Mouse (Mus musculus) heart, postnatal 0 days (tissue): ENCODE measurements at regions not wholly inside any gene's neighbourhood (a gene's known extent, or its start where the extent isn't known, plus 50 kb on each side); places are given as distances from the start of the nearest gene placed in this dataset.

Source experiments
- ATAC-seq: fragments of 200-750 bp; cut with Nextera tagmentation; 2 replicates; pipeline ENCODE4 v1.8.0; 2017; ENCODE audit warnings: low read depth, moderate number of reproducible peaks, moderate library complexity; ENCODE audit not compliant: insufficient read depth
- DNase-seq: peaks from one replicate; pipeline ENCODE4 v3.0.0-alpha.2; 2016; ENCODE audit warnings: low spot score
- H3K27ac ChIP-seq: fragments of 300-500 bp; sonication (generic); 2 replicates; pipeline ENCODE4 v1.5.1; 2014; ENCODE audit warnings: low read depth, mild to moderate bottlenecking
- H3K27me3 ChIP-seq: fragments of 300-500 bp; sonication (generic); 2 replicates; pipeline ENCODE4 v1.6.1; 2014; ENCODE audit warnings: low read length, mixed read lengths; ENCODE audit not compliant: control insufficient read depth, insufficient read depth
- H3K36me3 ChIP-seq: fragments of 300-500 bp; sonication (generic); replicated peaks from 2 replicates; pipeline ENCODE4 v1.6.1; 2014; ENCODE audit warnings: low read length, mixed read lengths; ENCODE audit not compliant: control insufficient read depth, insufficient read depth
- H3K4me1 ChIP-seq: fragments of 300-500 bp; sonication (generic); 2 replicates; pipeline ENCODE4 v1.6.1; 2014; ENCODE audit warnings: antibody characterized with exemption; ENCODE audit not compliant: control insufficient read depth, insufficient read depth
- H3K4me2 ChIP-seq: fragments of 300-500 bp; sonication (generic); 2 replicates; pipeline ENCODE4 v1.6.1; 2014; ENCODE audit warnings: low read depth, mild to moderate bottlenecking, low read length, moderate library complexity
- H3K4me3 ChIP-seq: fragments of 300-500 bp; sonication (generic); 2 replicates; pipeline ENCODE4 v1.5.1; 2014; ENCODE audit warnings: low read depth, low read length
- H3K9ac ChIP-seq: fragments of 300-500 bp; sonication (generic); replicated peaks from 2 replicates; pipeline ENCODE4 v1.6.1; 2014; ENCODE audit warnings: low read depth, low read length, mixed read lengths
- H3K9me3 ChIP-seq: fragments of 300-500 bp; sonication (generic); replicated peaks from 2 replicates; pipeline ENCODE4 v1.6.1; 2016; ENCODE audit warnings: low read length; ENCODE audit not compliant: control insufficient read depth
- CTCF ChIP-seq: IDR thresholded peaks from 2 replicates; pipeline ENCODE4 v1.5.1; 2016; ENCODE audit warnings: antibody characterized with exemption, control low read depth, low read depth
- EP300 ChIP-seq: IDR thresholded peaks from 2 replicates; pipeline ENCODE4 v1.6.1; 2016; ENCODE audit warnings: antibody characterized with exemption, low read depth
- WGBS: fragments of 180-500 bp; shearing (Covaris S2); extraction: QIAGEN DNeasy Blood & Tissue Kit; methylation state at CpG from one replicate; pipeline ENCODE4 v1.1.7; 2014; 5-methylcytosine and 5-hydroxymethylcytosine counted together

DNA sequence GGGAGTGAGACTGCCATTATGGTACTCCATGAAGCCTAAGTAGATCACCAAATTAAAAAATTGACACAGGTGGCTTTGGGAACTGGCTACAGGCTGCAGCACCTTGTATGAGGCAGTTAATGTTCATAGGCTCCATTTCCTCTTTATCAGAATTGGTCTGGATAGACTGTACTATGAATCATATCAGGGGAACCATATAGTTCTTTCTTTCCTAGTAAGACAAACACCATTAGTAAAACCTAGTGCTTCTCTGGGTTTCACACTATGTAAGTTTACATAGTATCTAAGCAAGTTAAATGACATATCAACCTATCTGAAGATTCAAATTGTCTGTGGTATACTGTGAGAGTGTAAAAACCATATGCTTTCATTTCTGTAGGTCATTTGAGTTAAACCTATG lies 145.0 kb downstream of the Ahr start:
- Histone ChIP-seq H3K27ac (no peak overlapping the region), H3K4me2 (no peak overlapping the region), H3K9ac (no peak overlapping the region), H3K27me3 (no peaks in the 10 kb centered on the region), H3K4me3 (no peak overlapping the region), H3K9me3 (no peaks in the 10 kb centered on the region), H3K36me3 (no peaks in the 10 kb centered on the region), H3K4me1 (no peaks in the 10 kb centered on the region)
- TF ChIP-seq CTCF (no peak), EP300 (no peak)
- DNase-seq, result no peak
- no peak for ATAC-seq

DNA sequence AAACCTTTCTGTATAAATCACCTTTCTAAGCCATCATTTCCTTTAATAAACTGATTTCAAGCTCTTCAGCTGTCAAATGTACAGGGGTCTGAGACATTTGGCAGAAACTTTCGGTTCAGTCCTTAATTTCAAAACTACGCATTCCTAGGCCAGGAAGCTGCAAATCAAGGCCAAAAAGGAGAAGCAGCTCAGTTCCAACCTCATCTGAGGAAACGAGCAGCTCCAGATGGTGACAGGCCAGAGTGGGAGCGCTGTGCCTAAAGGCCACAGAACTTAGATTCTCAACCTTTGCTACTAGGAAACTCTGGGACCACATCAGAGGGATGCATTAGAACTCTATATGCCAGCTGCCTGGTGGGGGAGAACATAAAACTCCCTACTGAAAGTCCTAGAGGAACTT lies 150.6 kb downstream of the Ahr start:
- no peak for DNase-seq
- TF ChIP-seq CTCF (no peak), EP300 (no peak)
- Histone ChIP-seq H3K4me2 (no peak overlapping the region), H3K9me3 (no peaks in the 10 kb centered on the region), H3K27ac (no peak overlapping the region), H3K9ac (no peak overlapping the region), H3K4me1 (no peaks in the 10 kb centered on the region), H3K27me3 (no peaks in the 10 kb centered on the region), H3K36me3 (no peaks in the 10 kb centered on the region), H3K4me3 (no peak overlapping the region)
- 64% methylated on average over 4 of the region's 4 CpGs for WGBS
- no peak for ATAC-seq

DNA sequence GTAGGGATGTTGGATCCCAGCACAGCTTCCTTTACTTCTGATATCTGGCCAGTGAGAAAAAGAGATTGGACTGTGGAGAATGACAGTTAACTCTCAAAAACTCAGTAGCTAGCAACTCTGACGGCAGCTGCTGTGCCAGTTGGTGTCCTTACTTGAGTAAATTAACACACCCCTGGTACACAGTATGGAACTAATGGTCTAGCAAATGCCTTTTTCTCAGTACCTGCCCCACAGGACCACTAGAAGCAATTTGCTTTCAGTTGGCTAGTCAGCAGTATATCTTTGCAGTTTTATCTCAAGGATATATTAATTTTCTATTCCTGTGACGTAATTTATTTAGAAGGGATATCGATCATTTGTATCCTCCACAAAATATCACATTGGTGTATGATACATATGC lies 157.6 kb downstream of the Ahr start:
- Histone ChIP-seq H3K36me3 (no peaks in the 10 kb centered on the region), H3K9me3 (no peaks in the 10 kb centered on the region), H3K4me3 (no peak overlapping the region), H3K9ac (no peak overlapping the region), H3K4me1 (no peaks in the 10 kb centered on the region), H3K27me3 (no peaks in the 10 kb centered on the region), H3K27ac (no peak overlapping the region), H3K4me2 (no peak overlapping the region)
- ATAC-seq (no peak), DNase-seq (no peak)
- TF ChIP-seq CTCF, result no peak
- no peak for TF ChIP-seq EP300
- WGBS, result 69% methylated on average over 3 of the region's 3 CpGs

DNA sequence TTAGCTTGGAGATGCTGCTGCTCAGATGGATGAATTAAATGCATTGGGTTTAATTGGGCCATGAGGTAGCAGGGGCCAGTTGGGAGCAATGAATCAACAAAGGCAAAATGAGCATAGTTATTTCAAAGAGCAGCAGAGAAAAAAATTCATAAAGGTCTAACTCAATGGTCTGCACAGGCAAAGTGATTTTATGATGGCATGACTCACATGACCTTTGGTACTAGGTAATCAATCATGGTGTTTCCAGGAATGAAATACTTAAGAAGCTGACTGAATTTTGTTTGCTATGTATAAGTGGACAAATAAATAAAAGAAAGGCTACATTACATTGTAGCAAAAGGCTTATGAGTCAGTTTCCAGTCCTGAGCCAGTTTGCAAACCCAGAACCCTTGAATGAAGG lies 158.5 kb downstream of the Ahr start:
- no peak for DNase-seq
- TF ChIP-seq EP300 (no peak), CTCF (no peak)
- no peak overlapping the region for H3K4me2 ChIP-seq
- no peak overlapping the region for H3K27ac ChIP-seq
- no peak overlapping the region for H3K9ac ChIP-seq
- ATAC-seq, result no peak
- no peaks in the 10 kb centered on the region for H3K4me1 ChIP-seq
- no peaks in the 10 kb centered on the region for H3K9me3 ChIP-seq
- no peaks in the 10 kb centered on the region for H3K27me3 ChIP-seq
- H3K4me3 ChIP-seq, result no peak overlapping the region
- H3K36me3 ChIP-seq, result no peaks in the 10 kb centered on the region

DNA sequence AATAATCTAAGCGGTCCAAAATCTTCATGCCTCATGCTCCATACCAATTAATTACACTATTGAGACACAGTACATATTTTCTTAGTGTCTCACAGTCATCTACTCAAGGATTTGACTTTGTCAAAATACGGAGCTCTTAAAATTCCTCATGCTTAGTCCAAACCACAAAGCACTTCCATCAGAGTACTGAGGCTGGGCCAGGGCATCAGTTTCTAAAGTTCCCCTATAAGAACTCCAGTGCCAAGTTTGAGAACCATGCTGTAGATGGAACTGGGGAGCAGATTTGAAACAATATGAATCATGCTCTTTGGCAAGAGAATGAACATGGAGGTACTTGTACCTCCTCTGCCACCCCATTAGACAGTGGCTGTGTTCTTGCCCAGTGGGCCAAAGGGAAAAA lies 176.9 kb downstream of the Ahr start:
- no peaks in the 10 kb centered on the region for H3K4me1 ChIP-seq
- ATAC-seq (no peak), DNase-seq (no peak)
- whole genome bisulfite sequencing, result 78% methylated on average over 2 of the region's 2 CpGs
- no peaks in the 10 kb centered on the region for H3K9me3 ChIP-seq
- no peak overlapping the region for H3K9ac ChIP-seq
- no peaks in the 10 kb centered on the region for H3K27me3 ChIP-seq
- no peak overlapping the region for H3K27ac ChIP-seq
- no peak overlapping the region for H3K4me2 ChIP-seq
- no peak overlapping the region for H3K4me3 ChIP-seq
- TF ChIP-seq CTCF, result no peak
- no peak for TF ChIP-seq EP300
- no peaks in the 10 kb centered on the region for H3K36me3 ChIP-seq

DNA sequence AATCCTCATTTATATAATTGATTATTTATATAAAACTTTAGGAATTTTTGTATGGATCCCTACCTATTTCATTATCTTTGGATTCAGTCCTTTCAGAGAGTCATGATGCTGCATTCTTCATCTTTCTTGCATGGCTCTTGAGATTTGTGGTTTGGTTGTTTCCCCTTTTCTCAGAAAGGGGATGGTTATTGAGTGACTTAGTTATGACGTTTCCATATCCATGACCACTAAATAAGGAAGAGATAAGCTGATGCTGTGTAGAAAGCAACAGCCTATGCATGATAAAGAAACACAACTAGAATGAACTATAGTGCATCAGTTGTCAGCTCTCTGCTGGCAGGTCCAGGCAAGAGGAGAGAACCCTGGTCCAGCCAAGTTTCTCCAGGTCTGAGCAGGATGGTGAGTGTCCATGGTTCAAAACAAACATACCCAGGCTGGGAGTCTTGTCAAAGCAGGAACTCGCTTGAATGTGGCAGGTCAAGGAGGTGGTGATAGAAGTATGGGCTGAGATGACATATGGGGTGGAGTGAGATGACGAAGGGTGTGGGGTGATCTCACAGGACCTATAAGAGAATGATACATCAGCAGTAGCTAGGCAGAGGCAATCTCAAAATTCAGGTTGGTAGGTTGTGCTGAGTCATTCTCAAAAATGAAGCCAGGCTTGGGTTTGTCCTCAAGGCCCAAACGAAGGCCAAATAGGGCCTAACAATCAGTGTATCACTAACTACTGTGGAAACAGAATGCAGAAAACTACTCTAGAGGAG lies 196.5 kb downstream of the Ahr start:
- H3K9me3 ChIP-seq, result no peaks in the 10 kb centered on the region
- H3K4me1 ChIP-seq, result no peaks in the 10 kb centered on the region
- H3K36me3 ChIP-seq, result no peaks in the 10 kb centered on the region
- 61% methylated on average over 4 of the region's 4 CpGs for WGBS
- H3K4me3 ChIP-seq, result no peak overlapping the region
- H3K27ac ChIP-seq, result no peak overlapping the region
- no peak overlapping the region for H3K9ac ChIP-seq
- no peak for DNase-seq
- ATAC-seq, result no peak
- TF ChIP-seq EP300 (no peak), CTCF (no peak)
- H3K27me3 ChIP-seq, result no peaks in the 10 kb centered on the region
- no peak overlapping the region for H3K4me2 ChIP-seq
